Mouse (Mus musculus): Measurements from ENCODE around the gene Ugt1a1. TPM values are rescaled to one million over a fixed set of nuclear protein-coding genes. Genes with fewer than 3 reads are reported as not detected.

Ugt1a1 gene
- total and polyA plus RNA-seq, 2 experiments from 2014 or later, result not detected

- H3K4me3 ChIP-seq (ENCODE audit: low read depth, low read length), result no peak overlapping the region
- peaks cover 59% of the 10 kb centered on the region for H3K9me3 ChIP-seq (ENCODE audit: low read length)
- no peaks in the 10 kb centered on the region for H3K4me1 ChIP-seq (ENCODE audit: insufficient read depth, low read length)
- ATAC-seq (ENCODE audit: low FRiP score), result no peak
- no peak overlapping the region for H3K9ac ChIP-seq (replicated peaks; ENCODE audit: low read length, poor library complexity, severe bottlenecking)
- H3K4me2 ChIP-seq (ENCODE audit: low read depth, low read length, poor library complexity, severe bottlenecking), result no peak overlapping the region
- DNase-seq (ENCODE audit: low spot score), result no peak
- H3K27ac ChIP-seq (ENCODE audit: low read depth, low read length), result no peak overlapping the region
- H3K36me3 ChIP-seq (ENCODE audit: insufficient read depth, low read length), result no peaks in the 10 kb centered on the region
- H3K27me3 ChIP-seq (ENCODE audit: insufficient read depth, low read length), result no peaks in the 10 kb centered on the region
- no peak for TF ChIP-seq CTCF (IDR thresholded peaks at IDR 0.05)
These were observed 14.0 kb downstream of the Ugt1a1 start for GRCm38 (mm10) chr1:88225741-88226140.

- no peak for TF ChIP-seq CTCF (IDR thresholded peaks at IDR 0.05)
- no peak within 1 kb of the TSS for H3K27ac ChIP-seq (ENCODE audit: low read depth, low read length)
- H3K9me3 ChIP-seq (ENCODE audit: low read length), result peaks cover 70% of the 10 kb centered on the region
- no peak within 1 kb of the TSS for H3K4me3 ChIP-seq (ENCODE audit: low read depth, low read length)
- H3K27me3 ChIP-seq (ENCODE audit: insufficient read depth, low read length), result no peaks in the 10 kb centered on the region
- DNase-seq (ENCODE audit: low spot score), result no peak
- no peak within 1 kb of the TSS for H3K4me2 ChIP-seq (ENCODE audit: low read depth, low read length, poor library complexity, severe bottlenecking)
- no peaks in the 10 kb centered on the region for H3K36me3 ChIP-seq (ENCODE audit: insufficient read depth, low read length)
- 56% methylated on average over 5 of the region's 5 CpGs for WGBS
- H3K4me1 ChIP-seq (ENCODE audit: insufficient read depth, low read length), result no peaks in the 10 kb centered on the region
- no peak for ATAC-seq (ENCODE audit: low FRiP score)
- no peak within 1 kb of the TSS for H3K9ac ChIP-seq (replicated peaks; ENCODE audit: low read length, poor library complexity, severe bottlenecking)
These were observed 15.1 kb downstream of the Ugt1a1 start, which contains the start of gene Mroh2a for GRCm38 (mm10) chr1:88226670-88227379. Gene Mroh2a, plus strand, starts transcription at chr1:88226986.

GRCm38 (mm10) chr1:88227482-88227881, 15.7 kb downstream of the Ugt1a1 start:
- H3K36me3 ChIP-seq (ENCODE audit: insufficient read depth, low read length), result no peaks in the 10 kb centered on the region
- no peak for DNase-seq (ENCODE audit: low spot score)
- no peak for TF ChIP-seq CTCF (IDR thresholded peaks at IDR 0.05)
- no peak overlapping the region for H3K4me2 ChIP-seq (ENCODE audit: low read depth, low read length, poor library complexity, severe bottlenecking)
- no peak overlapping the region for H3K9ac ChIP-seq (replicated peaks; ENCODE audit: low read length, poor library complexity, severe bottlenecking)
- no peaks in the 10 kb centered on the region for H3K27me3 ChIP-seq (ENCODE audit: insufficient read depth, low read length)
- no peak overlapping the region for H3K4me3 ChIP-seq (ENCODE audit: low read depth, low read length)
- H3K4me1 ChIP-seq (ENCODE audit: insufficient read depth, low read length), result no peaks in the 10 kb centered on the region
- no peak for ATAC-seq (ENCODE audit: low FRiP score)
- H3K27ac ChIP-seq (ENCODE audit: low read depth, low read length), result no peak overlapping the region
- H3K9me3 ChIP-seq (ENCODE audit: low read length), result peaks cover 73% of the 10 kb centered on the region
- WGBS, result 60% methylated on average over 2 of the region's 2 CpGs

GRCm38 (mm10) chr1:88228121-88228520, 16.4 kb downstream of the Ugt1a1 start:
- H3K4me2 ChIP-seq (ENCODE audit: low read depth, low read length, poor library complexity, severe bottlenecking), result no peak overlapping the region
- no peak overlapping the region for H3K9ac ChIP-seq (replicated peaks; ENCODE audit: low read length, poor library complexity, severe bottlenecking)
- no peak overlapping the region for H3K27ac ChIP-seq (ENCODE audit: low read depth, low read length)
- TF ChIP-seq CTCF (IDR thresholded peaks at IDR 0.05), result no peak
- 72% methylated on average over 7 of the region's 7 CpGs for WGBS
- DNase-seq (ENCODE audit: low spot score), result no peak
- H3K27me3 ChIP-seq (ENCODE audit: insufficient read depth, low read length), result no peaks in the 10 kb centered on the region
- no peak overlapping the region for H3K4me3 ChIP-seq (ENCODE audit: low read depth, low read length)
- H3K4me1 ChIP-seq (ENCODE audit: insufficient read depth, low read length), result no peaks in the 10 kb centered on the region
- peaks cover 79% of the 10 kb centered on the region for H3K9me3 ChIP-seq (ENCODE audit: low read length)
- ATAC-seq (ENCODE audit: low FRiP score), result no peak
- H3K36me3 ChIP-seq (ENCODE audit: insufficient read depth, low read length), result no peaks in the 10 kb centered on the region

GRCm38 (mm10) chr1:88229566-88229965, 17.8 kb downstream of the Ugt1a1 start:
- TF ChIP-seq CTCF (IDR thresholded peaks at IDR 0.05), result no peak
- ATAC-seq (ENCODE audit: low FRiP score) (no peak), DNase-seq (ENCODE audit: low spot score) (no peak)
- H3K27me3 ChIP-seq (ENCODE audit: insufficient read depth, low read length), result no peaks in the 10 kb centered on the region
- no peak overlapping the region for H3K27ac ChIP-seq (ENCODE audit: low read depth, low read length)
- no peak overlapping the region for H3K4me3 ChIP-seq (ENCODE audit: low read depth, low read length)
- WGBS, result 75% methylated on average over 3 of the region's 3 CpGs
- no peak overlapping the region for H3K9ac ChIP-seq (replicated peaks; ENCODE audit: low read length, poor library complexity, severe bottlenecking)
- no peaks in the 10 kb centered on the region for H3K4me1 ChIP-seq (ENCODE audit: insufficient read depth, low read length)
- H3K36me3 ChIP-seq (ENCODE audit: insufficient read depth, low read length), result no peaks in the 10 kb centered on the region
- H3K4me2 ChIP-seq (ENCODE audit: low read depth, low read length, poor library complexity, severe bottlenecking), result no peak overlapping the region
- peaks cover 94% of the 10 kb centered on the region for H3K9me3 ChIP-seq (ENCODE audit: low read length)

- peaks cover 98% of the 10 kb centered on the region for H3K9me3 ChIP-seq (ENCODE audit: low read length)
- no peak overlapping the region for H3K27ac ChIP-seq (ENCODE audit: low read depth, low read length)
- no peak overlapping the region for H3K9ac ChIP-seq (replicated peaks; ENCODE audit: low read length, poor library complexity, severe bottlenecking)
- H3K4me3 ChIP-seq (ENCODE audit: low read depth, low read length), result no peak overlapping the region
- no peaks in the 10 kb centered on the region for H3K36me3 ChIP-seq (ENCODE audit: insufficient read depth, low read length)
- 86% methylated on average over 5 of the region's 5 CpGs for WGBS
- ATAC-seq (ENCODE audit: low FRiP score) (no peak), DNase-seq (ENCODE audit: low spot score) (no peak)
- H3K27me3 ChIP-seq (ENCODE audit: insufficient read depth, low read length), result no peaks in the 10 kb centered on the region
- no peaks in the 10 kb centered on the region for H3K4me1 ChIP-seq (ENCODE audit: insufficient read depth, low read length)
- H3K4me2 ChIP-seq (ENCODE audit: low read depth, low read length, poor library complexity, severe bottlenecking), result no peak overlapping the region
- TF ChIP-seq CTCF (IDR thresholded peaks at IDR 0.05), result no peak
These were observed 18.2 kb downstream of the Ugt1a1 start for GRCm38 (mm10) chr1:88229986-88230385.

Data from midbrain, postnatal 0 days (tissue).